Mouse (Mus musculus): ENCODE data around the gene Hoxc5.

Hoxc5 gene

DNA sequence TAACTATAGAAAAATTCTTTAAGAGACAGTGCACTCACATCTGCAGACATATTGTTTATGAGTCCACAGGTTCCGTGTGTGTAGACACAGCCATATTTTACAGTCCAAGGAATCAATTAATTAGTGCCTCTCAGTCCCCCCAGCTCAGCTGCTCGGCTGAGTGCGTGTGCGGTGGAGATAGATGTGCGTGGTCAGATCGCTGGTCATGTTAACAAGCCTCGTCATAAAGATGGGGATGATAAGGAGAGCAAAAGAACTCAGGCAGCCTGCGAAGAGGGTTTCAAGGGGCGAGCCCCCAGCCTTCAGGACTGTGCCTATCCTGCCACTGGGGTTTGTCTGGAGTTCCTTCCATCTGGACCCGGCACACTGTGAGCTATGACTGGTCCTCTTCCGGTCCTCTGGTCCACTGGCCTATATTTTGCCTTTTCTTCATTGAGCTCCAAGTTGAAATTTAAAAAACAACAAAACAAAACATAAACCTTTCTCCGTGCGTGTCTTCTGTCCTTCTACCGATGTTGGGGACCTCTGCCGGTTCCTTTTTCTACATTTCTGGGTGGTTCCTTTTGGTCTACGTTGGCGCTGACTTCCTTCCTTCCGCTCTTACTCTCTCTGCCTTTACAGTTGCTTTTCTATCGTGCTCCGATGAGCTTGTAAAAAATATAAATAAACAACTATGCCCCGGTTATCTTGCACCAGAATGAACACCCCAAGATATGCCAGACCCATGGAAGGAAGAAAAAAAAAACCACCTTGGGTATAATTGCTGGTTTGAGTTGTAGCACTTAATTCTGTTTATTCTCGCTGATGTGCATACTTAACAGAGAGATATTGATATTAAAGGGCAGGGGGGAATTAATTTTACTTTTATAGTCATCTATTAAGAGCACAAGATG, 21.8 kb upstream of the Hoxc5 start:
- DNase-seq (ENCODE audit: low spot score), result no peak

DNA sequence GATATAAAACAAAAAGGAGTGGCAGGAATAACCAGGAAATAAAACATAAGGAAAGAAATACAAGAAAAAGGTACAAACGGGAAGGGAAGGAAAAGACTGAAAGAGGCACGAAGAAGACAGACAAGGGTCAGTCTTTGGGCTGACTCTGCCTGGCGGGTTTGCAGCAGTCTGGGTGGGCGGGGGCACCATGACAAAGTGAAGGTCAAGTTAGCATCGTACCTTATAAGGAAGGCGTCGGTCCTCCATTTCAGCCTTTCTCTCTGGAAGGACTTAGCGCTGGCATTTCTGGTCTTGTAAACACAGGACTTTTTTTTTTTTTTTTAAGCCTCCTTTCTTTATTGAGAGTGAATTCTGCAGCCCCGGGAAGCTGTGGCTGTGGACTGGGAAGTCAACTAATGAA, 20.0 kb upstream of the Hoxc5 start:
- no peak for DNase-seq (ENCODE audit: low spot score)

DNA sequence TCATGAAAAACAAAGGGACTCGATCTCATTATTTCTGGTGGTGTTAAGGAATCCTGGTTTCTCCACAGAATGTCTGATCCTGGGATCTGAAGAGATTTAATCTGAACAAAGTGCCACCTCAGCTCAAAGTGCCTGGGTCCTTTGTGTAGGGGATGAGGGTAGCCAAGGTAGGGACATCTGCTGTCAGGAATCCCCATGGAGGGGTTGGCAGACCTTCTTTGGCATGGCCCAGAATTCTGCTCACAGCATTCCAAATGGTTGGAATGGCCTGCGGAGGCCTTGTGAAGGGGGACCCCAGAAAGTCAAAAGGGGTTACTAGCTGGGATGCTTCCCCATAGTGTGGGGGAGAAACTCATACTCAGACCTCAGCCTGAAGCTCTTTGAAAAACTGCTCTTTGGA, 18.4 kb upstream of the Hoxc5 start:
- DNase-seq (ENCODE audit: low spot score), result no peak

DNA sequence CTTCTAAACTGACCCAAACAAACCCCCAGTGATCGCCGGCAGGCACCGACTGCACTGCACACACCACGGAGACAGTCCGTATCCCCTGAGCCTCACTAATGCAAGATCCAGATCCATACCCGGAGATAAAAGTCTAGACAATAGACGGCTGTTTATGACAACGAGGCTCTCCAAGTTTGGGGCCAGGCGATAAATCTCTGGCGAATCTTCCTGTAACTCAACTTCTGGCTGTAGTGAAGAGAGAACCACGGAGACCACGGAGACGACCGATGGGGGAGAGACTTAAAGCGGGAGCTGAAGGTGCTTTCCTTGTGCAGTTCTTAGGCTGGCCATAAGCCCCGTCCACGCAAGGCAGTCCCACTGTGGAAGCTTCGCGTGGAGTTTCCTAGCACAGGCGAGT, 17.5 kb upstream of the Hoxc5 start:
- DNase-seq (ENCODE audit: low spot score), result no peak

DNA sequence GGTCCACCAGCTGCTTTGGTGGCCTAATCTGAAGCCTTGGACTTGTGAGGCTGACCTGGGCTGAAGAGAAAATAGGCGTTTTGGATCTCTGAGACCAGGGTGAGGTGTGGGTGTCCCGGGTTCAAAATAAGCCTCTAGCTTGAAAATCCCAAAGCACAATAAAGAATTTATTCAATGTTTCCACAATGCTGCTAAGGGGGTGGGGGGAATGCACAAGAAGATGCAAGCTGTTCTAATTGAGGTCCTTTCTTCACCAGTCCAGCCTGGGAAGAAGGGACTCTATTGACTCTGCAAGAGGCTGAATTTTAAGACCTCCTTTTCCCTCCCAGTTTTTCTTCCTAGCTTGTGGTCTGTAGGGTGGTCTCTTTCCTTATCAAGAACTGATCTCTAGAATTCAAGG, 16.4 kb upstream of the Hoxc5 start:
- no peak for DNase-seq (ENCODE audit: low spot score)

DNA sequence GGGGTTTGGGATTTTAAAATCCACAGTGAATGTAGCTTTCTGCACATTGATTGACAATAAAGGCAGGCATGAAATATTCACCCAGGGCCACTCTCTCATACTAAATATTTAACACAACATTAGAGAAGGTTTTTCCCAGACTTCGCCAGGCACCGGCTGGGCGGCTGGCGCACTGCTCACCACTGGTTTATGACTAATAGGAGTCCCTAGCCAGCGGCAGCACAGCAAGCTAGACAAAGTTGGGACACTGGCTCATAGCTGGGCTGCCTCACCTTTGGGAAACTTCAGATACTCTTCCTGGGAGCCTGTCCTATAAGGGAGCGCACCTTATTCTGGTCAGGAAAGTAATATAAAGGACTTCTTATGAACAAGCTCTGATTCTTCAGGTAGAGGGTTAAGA, 13.7 kb upstream of the Hoxc5 start:
- DNase-seq (ENCODE audit: low spot score), result no peak

DNA sequence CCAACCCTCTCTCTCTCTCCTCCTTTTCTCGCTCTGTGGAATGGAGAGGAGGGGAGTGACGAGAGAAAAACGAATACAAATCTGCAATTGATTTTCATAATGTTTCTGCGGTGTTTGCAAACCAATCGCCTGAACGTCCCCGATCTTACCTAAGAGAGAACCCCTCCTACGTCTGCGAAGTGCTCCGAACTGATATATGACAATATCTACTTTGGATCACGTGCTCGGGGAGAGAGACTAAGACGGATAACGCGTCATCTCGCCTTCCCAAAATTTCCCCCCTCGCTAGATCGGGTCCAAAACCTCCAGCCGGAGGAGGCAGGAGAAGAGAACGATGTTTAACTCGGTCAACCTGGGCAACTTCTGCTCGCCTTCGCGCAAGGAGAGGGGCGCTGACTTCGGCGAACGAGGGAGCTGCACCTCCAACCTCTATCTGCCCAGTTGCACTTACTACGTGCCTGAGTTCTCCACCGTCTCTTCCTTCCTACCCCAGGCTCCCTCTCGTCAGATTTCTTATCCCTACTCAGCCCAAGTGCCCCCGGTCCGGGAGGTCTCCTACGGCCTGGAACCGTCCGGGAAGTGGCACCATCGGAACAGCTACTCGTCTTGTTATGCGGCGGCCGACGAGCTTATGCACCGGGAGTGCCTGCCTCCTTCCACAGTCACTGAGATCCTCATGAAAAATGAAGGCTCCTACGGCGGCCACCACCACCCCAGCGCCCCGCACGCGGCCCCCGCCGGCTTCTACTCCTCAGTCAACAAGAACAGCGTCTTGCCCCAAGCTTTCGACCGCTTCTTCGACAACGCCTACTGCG, 12.8 kb upstream of the Hoxc5 start, which contains the start of gene Hoxc11:
TSS of gene Hoxc11 (plus strand) at position 236 of the 815 bp plus-strand sequence.
- DNase-seq (ENCODE audit: low spot score), result no peak

DNA sequence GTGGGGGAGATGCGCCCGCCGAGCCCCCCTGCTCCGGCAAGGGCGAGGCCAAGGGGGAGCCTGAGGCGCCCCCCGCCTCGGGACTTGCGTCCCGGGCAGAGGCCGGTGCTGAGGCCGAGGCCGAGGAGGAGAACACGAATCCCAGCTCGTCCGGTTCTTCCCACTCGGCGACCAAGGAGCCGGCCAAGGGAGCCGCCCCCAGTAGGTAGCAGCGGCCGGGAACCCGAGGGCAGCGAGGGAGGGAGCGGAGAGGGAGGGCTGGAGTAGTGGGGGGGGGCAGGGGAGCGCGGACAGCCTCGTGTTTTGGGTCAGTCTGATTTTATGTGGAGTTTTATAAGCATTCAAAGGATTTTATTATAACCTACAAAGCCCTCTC, 12.2 kb upstream of the Hoxc5 start:
- DNase-seq (ENCODE audit: low spot score), result no peak

DNA sequence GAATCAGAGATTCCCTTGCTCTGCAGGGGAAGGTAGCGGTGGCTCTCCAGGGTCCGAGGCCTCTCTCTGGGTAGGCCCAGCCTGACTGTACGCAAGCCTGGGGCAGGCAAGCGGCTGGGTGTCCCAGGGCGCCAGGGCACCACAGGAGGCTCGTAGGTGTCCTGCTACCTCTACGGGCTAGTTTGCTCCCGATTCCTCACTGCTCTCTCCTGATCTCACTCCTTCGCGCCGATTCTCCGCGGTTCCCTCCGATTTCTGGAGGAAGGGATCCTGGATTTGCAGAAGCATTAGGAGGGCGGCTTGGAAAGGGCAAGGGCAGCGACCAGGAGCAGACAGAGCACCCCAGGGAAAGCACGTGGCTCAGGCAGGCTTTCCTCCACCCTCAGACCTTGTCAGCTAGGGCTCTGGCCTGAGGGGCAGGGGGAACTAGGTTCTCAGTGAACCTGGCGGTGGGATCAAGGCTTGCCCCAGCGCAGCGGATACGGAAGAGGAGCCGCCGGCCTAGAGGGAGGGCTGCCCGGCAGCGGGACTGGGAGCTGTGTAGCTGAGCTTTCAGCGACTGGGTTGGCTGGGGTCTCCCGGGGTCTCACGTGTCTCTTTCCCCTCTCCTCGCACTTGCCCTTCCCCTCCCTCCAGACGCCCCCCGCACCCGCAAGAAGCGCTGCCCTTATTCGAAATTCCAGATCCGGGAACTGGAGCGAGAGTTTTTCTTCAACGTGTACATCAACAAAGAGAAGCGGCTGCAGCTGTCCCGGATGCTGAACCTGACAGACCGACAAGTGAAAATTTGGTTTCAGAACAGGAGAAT, 11.2 kb upstream of the Hoxc5 start:
- no peak for DNase-seq (ENCODE audit: low spot score)

DNA sequence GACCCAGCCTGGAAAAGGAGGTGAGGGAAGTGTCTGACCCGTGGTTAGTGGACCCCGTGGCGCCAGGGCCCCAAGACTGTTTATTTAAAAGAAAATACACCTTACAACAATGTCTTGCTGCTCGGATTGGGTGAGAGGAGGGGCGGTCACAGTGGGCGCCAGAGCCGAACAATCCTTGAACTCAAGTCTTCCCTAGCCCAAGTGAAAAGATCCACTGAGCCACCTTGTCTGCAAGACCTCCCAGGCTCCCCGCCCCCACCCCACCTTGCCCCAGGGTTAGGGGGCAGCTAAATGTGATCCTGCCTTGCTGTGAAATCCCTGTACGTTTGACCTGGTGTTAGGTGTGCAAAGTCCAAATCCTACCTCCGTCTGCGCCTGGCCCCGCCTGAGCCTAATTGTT, 10.3 kb upstream of the Hoxc5 start:
- DNase-seq (ENCODE audit: low spot score), result no peak

DNA sequence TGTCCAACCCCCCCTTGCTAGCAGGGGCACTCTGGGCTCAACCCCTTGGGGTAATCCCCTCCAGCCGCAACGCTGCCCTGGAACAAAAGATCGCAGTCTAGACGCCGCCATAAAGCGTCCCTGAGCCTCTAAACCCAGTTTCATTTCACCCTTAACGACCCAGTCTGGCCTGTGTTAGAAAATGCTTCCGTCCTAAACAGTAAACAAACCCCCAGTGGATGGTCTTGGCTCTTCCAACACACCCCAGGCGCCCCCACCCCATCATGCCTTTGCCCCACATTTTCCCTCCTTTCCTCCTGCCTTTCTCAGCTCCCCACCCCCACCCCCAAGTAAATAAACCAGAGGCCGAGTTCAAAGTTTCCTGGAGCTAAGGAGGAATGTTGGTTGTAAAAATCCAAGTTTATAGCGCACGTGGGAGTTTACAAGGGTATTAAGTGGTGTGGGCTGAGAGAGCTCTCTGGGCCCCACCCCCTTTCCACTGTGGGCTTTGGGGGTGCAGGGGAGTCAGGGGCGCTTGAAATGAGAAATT, 7.5 kb upstream of the Hoxc5 start:
- no peak for DNase-seq (ENCODE audit: low spot score)

DNA sequence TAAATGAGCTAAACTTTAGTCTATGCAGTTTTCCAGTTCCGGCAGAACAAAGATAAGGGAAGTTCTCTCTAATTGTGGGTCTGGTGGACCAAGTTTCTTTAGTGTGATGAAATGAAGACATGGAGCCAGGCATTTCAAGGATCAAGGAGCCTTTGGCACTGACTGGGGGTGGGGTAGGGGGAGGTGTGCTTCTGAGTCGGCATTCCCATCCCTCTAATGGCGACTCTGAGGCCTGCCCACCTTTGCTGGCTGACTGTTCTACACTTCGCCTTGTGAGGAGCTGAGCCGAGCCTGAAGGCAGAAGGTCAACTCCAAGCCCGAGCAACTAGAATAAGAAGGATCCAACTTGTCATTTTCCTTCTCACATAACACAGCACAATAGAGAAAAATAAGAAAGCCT, 5.5 kb upstream of the Hoxc5 start:
- DNase-seq (ENCODE audit: low spot score), result no peak

DNA sequence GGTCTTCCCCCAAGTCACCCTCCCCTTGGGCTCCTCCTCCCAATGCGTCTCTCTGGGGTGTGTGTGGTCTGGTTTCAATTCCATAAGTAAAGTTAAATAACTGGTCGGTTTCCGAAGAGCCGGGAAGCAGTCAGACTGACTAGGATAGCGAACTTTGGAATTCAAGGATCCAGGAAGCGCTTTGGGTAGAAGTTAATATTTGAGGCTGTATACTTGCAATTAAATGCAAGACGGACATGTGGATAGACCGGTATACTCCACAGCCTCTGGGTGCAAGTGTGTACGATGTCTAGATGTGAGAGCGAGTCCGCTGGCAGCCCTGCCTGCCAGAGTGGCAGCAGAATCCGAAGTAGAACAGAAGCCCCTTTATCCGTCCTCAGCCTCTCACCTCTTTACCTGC, 4.8 kb upstream of the Hoxc5 start:
- DNase-seq (ENCODE audit: low spot score), result no peak

DNA sequence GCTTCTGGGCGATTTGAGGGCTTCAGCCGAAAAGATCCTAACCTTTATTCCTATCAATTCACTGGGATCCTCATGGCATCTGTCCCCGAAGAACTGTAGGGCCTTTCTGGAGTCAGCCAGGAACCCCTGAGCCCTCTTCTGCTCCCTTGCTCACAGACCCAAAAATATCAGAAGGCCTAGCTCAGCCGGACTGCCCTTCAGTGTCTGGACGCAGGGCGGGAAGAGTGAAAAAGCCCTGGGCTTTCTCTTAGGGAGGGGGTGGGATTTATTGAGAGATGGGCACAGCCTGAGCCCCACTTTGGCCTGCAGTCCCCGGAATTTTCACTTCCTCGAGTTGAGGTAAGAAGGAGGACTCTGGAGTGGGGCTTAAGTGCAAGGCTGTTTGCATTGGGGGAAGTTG, 4.0 kb upstream of the Hoxc5 start:
- no peak for DNase-seq (ENCODE audit: low spot score)

DNA sequence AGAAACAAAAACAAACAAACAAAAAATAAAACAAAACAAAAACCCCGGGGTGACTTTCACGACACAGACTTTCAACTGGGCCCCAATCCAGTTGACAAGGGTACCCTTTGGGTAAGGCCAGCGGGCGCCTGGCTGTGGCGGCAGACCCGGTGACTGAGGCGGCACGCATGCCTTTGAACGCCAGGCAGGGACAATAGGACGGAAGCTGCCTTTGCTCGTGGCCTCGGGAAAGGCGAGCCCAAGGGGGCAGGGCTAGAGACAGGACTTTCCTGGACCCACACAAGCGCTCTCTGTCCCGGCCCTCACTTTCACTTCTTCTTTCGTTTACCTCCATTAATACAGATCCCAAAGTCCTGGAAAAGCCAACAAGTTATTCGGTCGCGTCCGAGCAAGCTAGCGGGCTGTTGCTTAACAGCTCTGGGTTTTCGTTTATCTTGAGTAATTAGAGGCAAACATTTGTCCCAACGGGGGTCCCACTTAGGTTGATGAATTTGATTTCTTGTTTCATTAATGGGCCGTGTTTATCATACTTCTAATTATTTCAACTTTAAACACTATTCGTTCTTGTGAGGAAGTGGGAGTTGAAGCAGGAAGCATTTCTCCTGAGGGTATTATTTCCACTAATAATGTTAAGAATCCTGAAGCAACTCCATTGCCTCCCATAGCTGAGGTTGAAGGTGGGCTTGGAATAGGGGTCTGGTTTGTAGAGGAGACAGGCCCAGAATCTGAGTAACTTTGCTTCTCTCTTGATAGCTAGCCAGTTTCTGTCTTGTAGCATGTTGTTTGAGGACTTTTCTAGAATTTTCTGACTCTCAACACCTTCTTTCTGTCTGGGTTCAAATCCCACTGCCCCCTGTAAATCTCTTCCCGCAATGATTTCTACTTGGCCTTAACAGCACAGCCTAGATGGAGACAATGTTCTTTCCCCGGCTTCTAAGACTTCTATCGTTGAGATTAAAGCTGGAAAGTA, 3.3 kb upstream of the Hoxc5 start:
- DNase-seq (ENCODE audit: low spot score), result peak; percentile 34

DNA sequence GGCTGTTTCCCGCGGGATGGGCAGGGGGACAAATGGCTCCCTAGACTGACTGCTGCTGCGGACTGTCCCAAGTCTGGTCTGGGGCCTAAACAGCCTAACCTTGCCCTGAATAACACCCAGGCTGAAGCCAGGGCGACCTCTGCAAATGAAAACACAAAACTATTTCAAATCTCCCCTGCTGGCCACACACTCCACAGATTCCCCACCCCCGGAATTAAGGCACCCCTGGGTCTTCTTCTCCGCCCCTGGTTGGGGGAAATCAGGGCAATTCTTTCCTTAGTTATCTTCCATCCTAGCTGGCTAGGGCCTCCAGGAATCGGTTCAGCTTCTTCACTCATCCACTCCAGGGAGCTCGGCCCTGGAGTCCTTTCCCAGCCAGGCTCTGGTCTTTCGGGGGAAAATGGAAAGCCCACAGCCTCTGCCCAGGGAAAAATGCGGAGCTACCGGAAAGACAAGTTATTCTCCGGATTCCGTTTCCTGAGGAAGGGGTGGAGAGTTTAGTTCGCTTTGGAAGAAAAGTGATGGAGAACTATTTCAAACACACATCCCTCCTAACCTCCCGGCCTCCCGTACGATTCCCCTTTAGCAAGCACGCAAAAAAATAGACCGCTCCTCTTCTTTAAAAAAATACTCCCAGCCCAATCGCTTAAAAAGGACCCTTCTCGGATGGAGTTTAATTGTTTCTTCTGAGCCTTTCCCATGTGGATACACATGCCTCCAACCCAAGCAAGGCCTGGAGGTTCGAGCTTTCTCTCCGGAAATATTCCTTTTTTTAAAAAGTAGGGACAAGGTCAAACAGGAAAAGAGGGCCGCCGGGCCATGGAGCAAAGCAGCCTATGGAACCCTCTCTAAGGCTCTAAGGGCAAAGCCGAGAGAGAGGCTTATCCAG, 2.0 kb upstream of the Hoxc5 start:
- DNase-seq (ENCODE audit: low spot score), result no peak

DNA sequence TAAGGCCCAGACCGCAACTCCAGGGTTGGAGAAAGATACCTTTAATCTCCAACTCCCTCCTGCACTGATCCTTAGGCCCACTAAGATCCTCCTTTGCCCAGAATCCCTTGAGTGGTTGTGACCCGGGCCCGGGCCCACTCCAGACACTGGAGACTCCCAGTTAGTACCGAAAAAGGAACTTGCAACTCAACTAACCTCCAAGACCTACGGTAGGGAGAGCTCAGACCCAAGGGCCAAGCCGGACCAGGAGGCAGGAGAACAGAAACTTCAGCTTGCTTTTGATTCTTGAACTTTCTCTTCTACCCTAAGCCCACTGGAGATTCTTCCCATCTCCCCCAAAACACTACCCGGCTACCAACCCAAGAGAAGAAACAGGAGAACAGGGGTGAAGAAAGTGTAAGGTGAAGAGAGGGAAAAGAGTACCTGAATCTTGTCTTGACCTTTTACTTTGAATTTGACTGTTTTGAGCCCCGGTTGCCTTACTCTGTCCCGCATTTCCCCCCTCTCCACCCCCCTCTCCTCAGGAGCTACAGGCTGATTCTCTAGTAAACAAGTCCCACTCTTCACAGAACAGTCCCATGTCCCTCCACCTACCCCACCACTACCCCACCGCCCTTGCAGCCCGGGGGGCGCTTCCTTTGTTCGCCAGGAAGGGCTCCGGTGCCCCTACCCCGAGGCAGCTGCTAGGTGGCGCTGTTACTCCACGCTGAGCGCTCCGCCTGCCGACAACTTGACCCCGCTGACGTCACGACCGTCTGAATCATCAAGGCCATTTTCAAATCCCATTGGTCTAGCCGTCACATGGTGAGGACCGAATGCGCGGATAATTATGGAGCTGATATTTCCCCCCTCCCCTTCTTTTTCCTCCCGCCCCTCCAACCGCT, 1.1 kb upstream of the Hoxc5 start:
- peak; percentile 80 for DNase-seq (ENCODE audit: low spot score)

DNA sequence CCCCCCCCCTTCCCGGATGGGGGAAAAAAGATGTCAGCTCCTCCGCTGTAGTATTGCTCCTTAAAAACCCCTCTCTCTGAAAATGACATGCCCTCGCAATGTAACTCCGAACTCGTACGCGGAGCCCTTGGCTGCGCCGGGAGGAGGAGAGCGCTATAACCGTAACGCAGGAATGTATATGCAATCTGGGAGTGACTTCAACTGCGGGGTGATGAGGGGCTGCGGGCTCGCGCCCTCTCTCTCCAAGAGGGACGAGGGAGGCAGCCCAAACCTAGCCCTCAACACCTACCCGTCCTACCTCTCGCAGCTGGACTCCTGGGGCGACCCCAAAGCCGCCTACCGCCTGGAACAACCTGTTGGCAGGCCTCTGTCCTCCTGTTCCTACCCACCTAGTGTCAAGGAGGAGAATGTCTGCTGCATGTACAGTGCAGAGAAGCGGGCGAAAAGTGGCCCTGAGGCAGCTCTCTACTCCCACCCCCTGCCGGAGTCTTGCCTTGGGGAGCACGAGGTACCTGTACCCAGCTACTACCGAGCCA, 399 bp upstream of the Hoxc5 start, which contains the start of gene Hoxc10:
TSS of gene Hoxc10 (plus strand) at position 21 of the 536 bp plus-strand sequence.
- no peak for DNase-seq (ENCODE audit: low spot score)

Data from ovary, postnatal 36 days (tissue).